Mouse (Mus musculus) MEL (cell line): ENCODE data around the gene Agtr1b. TPM values are rescaled to one million over a fixed set of nuclear protein-coding genes. Genes with fewer than 3 reads are reported as not detected.

Experiments used
- DNase-seq: peaks from one replicate; pipeline ENCODE4 v3.0.0; 2011; ENCODE audit warnings: low read depth, low spot score
- H3K27ac ChIP-seq: 2 replicates; pipeline ENCODE4 v1.5.1; 2012; ENCODE audit warnings: low read depth, mild to moderate bottlenecking, control low read depth, low read length, moderate library complexity; ENCODE audit not compliant: control insufficient read depth
- H3K27me3 ChIP-seq, 2 experiments: fragments of 150-350 bp in 1 of 2; sonication (generic) in 1 of 2; 2 replicates each; pipeline ENCODE4 v1.6.1; 2012; ENCODE audit warnings: low read length in 2 of 2, mild to moderate bottlenecking in 2 of 2, improper control_type of control experiment in 1 of 2, moderate library complexity in 1 of 2; ENCODE audit not compliant: insufficient read depth in 2 of 2, control insufficient read depth in 1 of 2
- H3K36me3 ChIP-seq, 2 experiments: 2 replicates each; pipeline ENCODE4 v1.6.1; 2012 to 2014; ENCODE audit warnings: low read length in 2 of 2, improper control_type of control experiment in 1 of 2, inconsistent platforms in 1 of 2, mild to moderate bottlenecking in 1 of 2; ENCODE audit not compliant: insufficient read depth in 2 of 2, control insufficient read depth in 1 of 2
- H3K4me1 ChIP-seq, 2 experiments: fragments of 150-350 bp in 1 of 2; sonication (generic) in 1 of 2; 2 replicates each; pipeline ENCODE4 v1.6.1; 2012; ENCODE audit warnings: low read length in 2 of 2, improper control_type of control experiment in 1 of 2, mild to moderate bottlenecking in 1 of 2; ENCODE audit not compliant: insufficient read depth in 2 of 2, control insufficient read depth in 1 of 2
- H3K4me3 ChIP-seq, 2 experiments: fragments of 150-350 bp in 1 of 2; sonication (generic) in 1 of 2; 2 replicates each; pipeline ENCODE4 v1.5.1; 2012; ENCODE audit warnings: low read depth in 2 of 2, low read length in 2 of 2, mild to moderate bottlenecking in 2 of 2, moderate library complexity in 2 of 2, control low read depth in 1 of 2, improper control_type of control experiment in 1 of 2; ENCODE audit not compliant: control insufficient read depth in 1 of 2, insufficient read depth in 1 of 2
- H3K79me2 ChIP-seq: 2 replicates; pipeline ENCODE4 v1.6.1; 2012; ENCODE audit warnings: mild to moderate bottlenecking, low read length, moderate library complexity; ENCODE audit not compliant: control insufficient read depth, poor library complexity, insufficient read depth
- H3K9ac ChIP-seq: 2 replicates; pipeline ENCODE4 v1.6.1; 2012; ENCODE audit warnings: low read depth, mild to moderate bottlenecking, control low read depth, low read length, moderate library complexity; ENCODE audit not compliant: control insufficient read depth, poor library complexity, severe bottlenecking
- H3K9me3 ChIP-seq: fragments of 150-350 bp; sonication (generic); replicated peaks from 2 replicates; pipeline ENCODE4 v1.6.1; 2012; ENCODE audit warnings: mild to moderate bottlenecking, low read length, improper control_type of control experiment, moderate library complexity; ENCODE audit not compliant: insufficient read depth
- BHLHE40 ChIP-seq: IDR thresholded peaks from 2 replicates; pipeline ENCODE4 v1.6.1; 2012; ENCODE audit warnings: low read depth, mild to moderate bottlenecking, inconsistent platforms, low read length, improper control_type of control experiment, borderline replicate concordance
- CHD1 ChIP-seq: IDR thresholded peaks from 2 replicates; pipeline ENCODE4 v1.6.1; 2012; ENCODE audit warnings: low read depth, mild to moderate bottlenecking, inconsistent platforms, low read length, improper control_type of control experiment
- CHD2 ChIP-seq: IDR thresholded peaks from 2 replicates; pipeline ENCODE4 v1.6.1; 2011; ENCODE audit warnings: low read length, improper control_type of control experiment
- E2F4 ChIP-seq: IDR thresholded peaks from 2 replicates; pipeline ENCODE4 v1.6.1; 2011; ENCODE audit warnings: low read depth, low read length, improper control_type of control experiment, borderline replicate concordance
- ELF1 ChIP-seq: IDR thresholded peaks from 2 replicates; pipeline ENCODE4 v1.6.1; 2014; ENCODE audit warnings: low read depth, mild to moderate bottlenecking, inconsistent platforms, low read length, improper control_type of control experiment, moderate library complexity
- EP300 ChIP-seq, 2 experiments: IDR thresholded peaks; 2 replicates each; pipeline ENCODE4 v1.6.1; 2011; ENCODE audit warnings: improper control_type of control experiment in 2 of 2, low read length in 2 of 2, low read depth in 1 of 2, mild to moderate bottlenecking in 1 of 2
- GABPA ChIP-seq: IDR thresholded peaks from 2 replicates; pipeline ENCODE4 v1.6.1; 2012; ENCODE audit warnings: low read depth, mild to moderate bottlenecking, inconsistent platforms, low read length, improper control_type of control experiment, moderate library complexity
- GATA1 ChIP-seq: IDR thresholded peaks from 2 replicates; pipeline ENCODE4 v1.6.1; 2011; ENCODE audit warnings: low read depth, low read length, improper control_type of control experiment
- JUND ChIP-seq: IDR thresholded peaks from 2 replicates; pipeline ENCODE4 v1.6.1; 2011; ENCODE audit warnings: low read depth, mild to moderate bottlenecking, improper control_type of control experiment, low read length
- KAT2A ChIP-seq: conservative IDR thresholded peaks from 2 replicates; pipeline ENCODE4 v1.6.1; 2012; ENCODE audit warnings: low read depth, low read length, improper control_type of control experiment, inconsistent platforms
- MAZ ChIP-seq: IDR thresholded peaks from 2 replicates; pipeline ENCODE4 v1.6.1; 2012; ENCODE audit warnings: low read depth, mild to moderate bottlenecking, inconsistent platforms, low read length, improper control_type of control experiment
- MYC ChIP-seq: IDR thresholded peaks from 2 replicates; pipeline ENCODE4 v1.6.1; 2011; ENCODE audit warnings: low read depth, mild to moderate bottlenecking, low read length, improper control_type of control experiment, moderate library complexity
- NELFE ChIP-seq: IDR thresholded peaks from 2 replicates; pipeline ENCODE4 v1.6.1; 2011; ENCODE audit warnings: low read depth, low read length, improper control_type of control experiment
- NRF1 ChIP-seq: IDR thresholded peaks from 2 replicates; pipeline ENCODE4 v1.6.1; 2014; ENCODE audit warnings: low read depth, mild to moderate bottlenecking, inconsistent platforms, low read length, improper control_type of control experiment, moderate library complexity; ENCODE audit not compliant: poor library complexity, insufficient read depth, severe bottlenecking
- POLR2AphosphoS2 ChIP-seq: IDR thresholded peaks from 2 replicates; pipeline ENCODE4 v1.6.1; 2011; ENCODE audit warnings: low read length, improper control_type of control experiment
- POLR2AphosphoS5 ChIP-seq: IDR thresholded peaks from 2 replicates; pipeline ENCODE4 v1.6.1; 2012; ENCODE audit warnings: low read depth, borderline replicate concordance, mild to moderate bottlenecking, inconsistent platforms, low read length, moderate library complexity, mixed read lengths
- RAD21 ChIP-seq: IDR thresholded peaks from 2 replicates; pipeline ENCODE4 v1.6.1; 2011; ENCODE audit warnings: mild to moderate bottlenecking, low read depth, low read length, improper control_type of control experiment
- SIN3A ChIP-seq: IDR thresholded peaks from 2 replicates; pipeline ENCODE4 v1.6.1; 2012; ENCODE audit warnings: low read length, improper control_type of control experiment, inconsistent platforms
- SMC3 ChIP-seq: IDR thresholded peaks from 2 replicates; pipeline ENCODE4 v1.6.1; 2011; ENCODE audit warnings: low read depth, low read length, improper control_type of control experiment
- TCF12 ChIP-seq: IDR thresholded peaks from 2 replicates; pipeline ENCODE4 v1.6.1; 2014; ENCODE audit warnings: low read depth, mild to moderate bottlenecking, inconsistent platforms, low read length, improper control_type of control experiment, moderate library complexity
- UBTF ChIP-seq: IDR thresholded peaks from 2 replicates; pipeline ENCODE4 v1.6.1; 2012; ENCODE audit warnings: low read depth, mild to moderate bottlenecking, inconsistent platforms, low read length, improper control_type of control experiment, moderate library complexity, borderline replicate concordance; ENCODE audit not compliant: insufficient read depth
- USF1 ChIP-seq: IDR thresholded peaks from 2 replicates; pipeline ENCODE4 v1.6.1; 2014; ENCODE audit warnings: low read depth, mild to moderate bottlenecking, inconsistent platforms, low read length, improper control_type of control experiment, moderate library complexity
- USF2 ChIP-seq, 2 experiments: IDR thresholded peaks; 2 replicates each; pipeline ENCODE4 v1.6.1; 2011 to 2012; ENCODE audit warnings: improper control_type of control experiment in 2 of 2, low read length in 2 of 2, borderline replicate concordance in 1 of 2, inconsistent platforms in 1 of 2, low read depth in 1 of 2, mild to moderate bottlenecking in 1 of 2; ENCODE audit not compliant: insufficient read depth in 1 of 2
- ZKSCAN1 ChIP-seq: IDR thresholded peaks from 2 replicates; pipeline ENCODE4 v1.6.1; 2012; ENCODE audit warnings: low read depth, mild to moderate bottlenecking, inconsistent platforms, low read length, improper control_type of control experiment, moderate library complexity
- ZMIZ1 ChIP-seq: IDR thresholded peaks from 2 replicates; pipeline ENCODE4 v1.6.1; 2012; ENCODE audit warnings: low read depth, mild to moderate bottlenecking, inconsistent platforms, low read length, improper control_type of control experiment, moderate library complexity
- ZNF384 ChIP-seq: IDR thresholded peaks from 2 replicates; pipeline ENCODE4 v1.6.1; 2012; ENCODE audit warnings: low read depth, mild to moderate bottlenecking, inconsistent platforms, low read length, improper control_type of control experiment
- polyA plus RNA-seq, 2 experiments: library from polyadenylated mRNA; stranded (reverse) in 1 of 2; unstranded in 1 of 2; fragments of >175 nt in 1 of 2; fragments of >200 nt in 1 of 2; gene quantifications; 2 replicates each; pipeline versions ENCODE4 v1.2.1 to v1.2.4; 2012; ENCODE audit warnings: low replicate concordance in 2 of 2, low read depth in 1 of 2; ENCODE audit not compliant: insufficient read length in 2 of 2, insufficient read depth in 1 of 2, missing spikeins in 1 of 2
- total RNA-seq: library from RNA; depleted of rRNA; stranded (reverse); fragments of 300-350 nt; gene quantifications from 2 replicates; pipeline ENCODE4 v1.2.3, GENCODE M21; 2012

Gene Agtr1b
- total and polyA plus RNA-seq, 3 experiments: not detected

DNA sequence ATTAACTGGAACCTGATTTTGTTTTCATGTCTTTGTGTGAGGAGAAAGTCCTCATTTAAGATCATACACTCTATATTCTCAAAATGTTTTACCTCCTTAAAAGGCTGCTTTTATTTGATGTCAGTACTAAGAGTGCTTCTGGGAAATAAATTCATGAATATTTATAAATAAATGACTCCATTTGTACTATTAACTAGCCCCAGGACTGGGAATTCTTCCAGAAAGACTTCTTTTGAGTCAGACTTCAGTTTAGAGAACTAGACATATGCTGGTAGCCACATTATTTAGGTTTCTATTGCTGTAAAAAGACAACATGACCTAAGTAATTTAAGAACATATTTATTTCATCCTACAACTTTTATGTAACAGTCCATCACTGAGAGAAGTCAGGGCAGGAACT is 13.4 kb downstream of the Agtr1b start:
- no peaks in the 10 kb centered on the region for H3K4me1 ChIP-seq
- H3K27me3 ChIP-seq: no peaks in the 10 kb centered on the region
- H3K36me3 ChIP-seq: no peaks in the 10 kb centered on the region
- no peak overlapping the region for H3K27ac ChIP-seq
- H3K79me2 ChIP-seq: no peaks in the 10 kb centered on the region
- no peaks in the 10 kb centered on the region for H3K9me3 ChIP-seq
- DNase-seq: no peak
- H3K9ac ChIP-seq: no peak overlapping the region
- TF ChIP-seq UBTF: no peak
- no peak for TF ChIP-seq RAD21
- no peak for TF ChIP-seq USF1
- TF ChIP-seq MAZ: no peak
- no peak for TF ChIP-seq CHD1
- no peak for TF ChIP-seq EP300 (IDR thresholded peaks at IDR 0.05; ENCODE audit: low read depth in 1 of 2, low read length in 2 of 2)
- TF ChIP-seq SMC3: no peak
- no peak for TF ChIP-seq MYC
- TF ChIP-seq BHLHE40: no peak
- no peak for TF ChIP-seq ZNF384
- no peak for TF ChIP-seq TCF12
- no peak for TF ChIP-seq USF2 (IDR thresholded peaks at IDR 0.05; ENCODE audit: borderline replicate concordance in 1 of 2, insufficient read depth in 1 of 2, low read depth in 1 of 2, low read length in 2 of 2)
- no peak for TF ChIP-seq ELF1
- no peak for TF ChIP-seq POLR2AphosphoS2
- no peak for TF ChIP-seq GATA1
- no peak for TF ChIP-seq KAT2A
- no peak overlapping the region for H3K4me3 ChIP-seq

DNA sequence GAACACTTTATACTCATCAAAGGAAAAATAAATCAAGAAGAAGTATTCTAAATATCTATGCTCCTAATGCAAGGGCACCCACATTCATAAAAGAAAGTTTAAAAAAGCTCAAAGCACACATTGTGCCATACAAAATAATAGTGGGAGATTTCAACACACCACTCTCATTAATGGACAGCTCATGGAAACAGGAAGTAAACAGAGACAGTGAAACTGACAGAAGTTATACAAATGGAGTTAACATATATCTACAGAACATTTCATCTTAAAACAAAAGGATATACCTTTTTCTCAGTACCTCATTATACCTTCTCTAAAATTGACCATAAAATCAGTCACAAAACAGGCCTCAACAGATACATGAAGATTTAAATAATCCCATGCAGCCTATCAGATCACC is 18.8 kb downstream of the Agtr1b start:
- H3K4me3 ChIP-seq: no peak overlapping the region
- no peaks in the 10 kb centered on the region for H3K36me3 ChIP-seq
- H3K27me3 ChIP-seq: no peaks in the 10 kb centered on the region
- no peak for DNase-seq
- no peak overlapping the region for H3K9ac ChIP-seq
- TF ChIP-seq ZKSCAN1 (no peak), POLR2AphosphoS2 (no peak), ZMIZ1 (no peak), KAT2A (no peak), TCF12 (no peak), E2F4 (no peak), UBTF (no peak), NRF1 (no peak), SIN3A (no peak), GATA1 (no peak), NELFE (no peak), POLR2AphosphoS5 (no peak), JUND (no peak), ZNF384 (no peak), USF2 (IDR thresholded peaks at IDR 0.05; ENCODE audit: borderline replicate concordance in 1 of 2, insufficient read depth in 1 of 2, low read depth in 1 of 2, low read length in 2 of 2) (no peak), GABPA (no peak), CHD2 (no peak)
- H3K27ac ChIP-seq: no peak overlapping the region
- no peaks in the 10 kb centered on the region for H3K79me2 ChIP-seq
- H3K4me1 ChIP-seq: no peaks in the 10 kb centered on the region
- no peaks in the 10 kb centered on the region for H3K9me3 ChIP-seq
